Mouse (Mus musculus) right cerebral cortex, postnatal 36 days (tissue): ENCODE measurements around the gene Tbc1d9b.

Experiments
- DNase-seq, 2 experiments: peaks; one replicate each; pipeline ENCODE4 v3.0.0; 2022; ENCODE audit warnings: low spot score in 2 of 2, mixed read lengths in 1 of 2

Gene Tbc1d9b

DNA sequence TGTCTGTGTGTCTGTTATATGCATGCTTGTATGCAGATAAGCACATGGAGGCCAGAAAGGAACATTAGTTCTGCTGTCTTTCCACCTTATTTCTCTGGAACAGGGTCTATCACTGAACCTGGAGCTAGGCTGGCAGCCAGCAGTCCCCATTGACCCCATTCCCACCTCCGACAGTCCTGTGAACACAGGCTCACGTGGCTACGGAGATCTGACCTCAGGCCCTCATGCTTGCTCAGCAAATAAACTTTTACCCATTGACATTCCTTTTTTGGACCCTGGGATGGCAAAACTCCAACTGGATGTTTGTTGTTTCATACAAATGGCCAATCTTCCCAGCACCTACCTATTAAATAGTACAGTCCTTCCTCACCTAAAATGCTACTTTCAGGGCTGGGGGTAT is 45.2 kb downstream of the Tbc1d9b start:
- DNase-seq, result no peak

DNA sequence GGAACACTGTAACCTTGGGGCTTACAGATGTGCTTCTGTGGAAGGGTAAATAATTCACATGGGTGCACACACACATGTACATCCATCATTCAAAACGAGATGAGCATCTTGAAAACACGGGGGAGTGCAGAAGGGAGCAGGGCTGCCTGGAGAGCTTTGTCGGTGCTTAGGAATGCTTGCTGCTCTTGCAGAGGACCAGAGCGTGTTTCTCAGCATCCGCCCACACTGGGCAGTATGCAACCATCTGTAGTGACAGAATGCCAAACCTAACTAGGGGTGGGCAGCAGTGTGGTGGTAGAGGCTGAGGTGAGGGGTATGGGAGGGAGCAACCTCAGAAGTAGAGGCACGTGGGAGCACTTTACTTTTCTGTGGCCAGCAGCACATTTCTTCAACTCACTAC is 45.9 kb downstream of the Tbc1d9b start:
- DNase-seq, result peak in 1 of 2 experiments; percentile 49

DNA sequence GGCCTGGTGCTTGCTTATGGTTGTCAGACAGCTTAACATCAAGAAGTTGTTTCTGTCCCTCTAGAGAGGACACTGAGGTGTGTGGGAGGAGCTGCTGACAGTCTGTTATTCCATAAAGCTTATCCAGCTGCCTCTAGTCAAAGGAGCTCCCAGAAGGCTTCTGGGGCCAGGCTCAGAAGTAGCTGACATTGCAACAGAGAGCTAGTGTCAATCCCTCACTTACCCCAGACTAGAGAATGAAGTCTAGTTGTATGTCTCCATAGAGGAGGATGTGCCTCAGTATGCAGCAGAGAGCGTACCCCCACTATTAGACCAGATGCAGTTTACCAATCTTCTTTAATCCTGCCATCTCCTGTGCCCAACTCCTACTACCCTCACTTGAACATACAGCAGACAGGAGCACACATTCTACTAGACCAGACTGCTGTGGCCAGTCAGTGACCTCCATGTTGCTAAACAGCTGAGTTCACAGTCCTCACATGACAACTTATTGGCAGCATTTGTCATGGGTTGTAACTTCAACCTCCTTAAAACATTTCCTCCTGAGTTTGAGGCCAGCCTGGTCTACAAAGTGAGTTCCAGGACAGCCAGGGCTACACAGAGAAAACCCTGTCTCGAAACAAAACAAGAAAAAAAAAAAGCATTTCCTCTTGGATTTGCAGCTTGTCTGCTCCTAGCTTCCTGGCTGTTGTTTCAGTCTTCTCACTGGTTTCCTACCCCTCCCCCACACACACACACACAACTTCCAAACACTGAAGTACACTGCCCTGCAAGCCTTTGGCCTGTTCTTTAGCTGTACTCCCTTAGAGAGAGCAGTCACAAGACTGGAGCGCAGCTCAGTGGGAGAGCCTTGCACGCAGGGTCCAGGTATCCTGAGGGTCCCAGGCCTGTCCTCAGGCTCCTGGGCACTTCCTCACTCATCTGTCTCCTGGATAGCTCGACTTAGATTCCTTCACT is 47.6 kb downstream of the Tbc1d9b start:
- DNase-seq, result no peak

DNA sequence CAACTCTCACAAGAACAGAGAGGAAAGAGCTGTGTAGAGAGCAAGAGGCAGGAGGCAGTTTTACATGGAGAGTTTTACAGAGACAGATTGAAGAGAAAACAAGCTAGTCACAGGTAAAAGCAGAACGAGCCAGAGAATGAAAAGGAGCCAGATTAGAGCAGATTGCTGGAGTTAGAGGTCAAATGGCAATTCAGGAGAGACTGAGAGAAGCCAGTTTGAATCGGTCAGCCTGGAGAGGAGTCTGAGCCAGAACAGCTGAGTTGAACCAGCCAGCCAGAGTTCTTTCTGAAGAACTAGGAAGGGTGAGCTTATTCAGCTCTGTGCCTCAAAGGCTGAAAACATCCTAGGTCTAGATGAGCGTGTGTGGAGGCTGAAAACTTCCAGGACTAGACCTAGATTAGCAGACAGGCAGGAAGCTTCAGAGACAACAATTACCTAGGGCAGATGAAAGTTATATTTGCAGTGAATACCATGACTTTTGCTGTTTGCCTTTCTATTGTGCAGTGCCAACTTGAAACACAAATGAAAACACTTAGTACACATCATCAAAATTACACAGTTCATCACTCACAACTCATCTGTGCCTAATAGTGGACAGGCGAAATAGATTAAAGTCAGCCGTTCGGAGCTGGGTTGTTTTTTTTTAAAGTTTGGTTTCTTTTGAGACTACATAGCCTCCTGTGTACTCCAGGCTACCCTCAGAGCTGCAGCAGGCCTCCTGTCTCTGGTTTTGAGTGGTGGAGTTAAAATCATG is 49.5 kb downstream of the Tbc1d9b start:
- DNase-seq, result no peak

DNA sequence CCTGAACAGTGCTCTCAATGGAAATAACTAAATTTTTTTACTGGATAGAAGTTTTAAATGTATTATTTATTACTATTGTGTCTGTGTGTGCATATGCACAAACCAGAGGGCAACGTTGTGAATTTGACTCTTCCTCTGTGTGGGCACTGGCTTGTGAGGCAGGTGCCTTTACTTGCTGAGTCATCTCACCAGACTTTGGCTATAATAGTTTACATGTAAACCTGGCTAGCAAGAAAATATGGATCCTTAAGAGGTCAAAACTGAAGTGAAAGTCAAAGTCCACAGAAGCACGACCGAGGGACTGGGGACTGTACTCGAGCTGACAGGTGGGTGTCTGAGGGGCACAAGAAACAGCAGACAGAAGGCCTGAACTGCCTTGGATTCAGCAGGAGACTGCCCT is 51.5 kb downstream of the Tbc1d9b start:
- no peak for DNase-seq

DNA sequence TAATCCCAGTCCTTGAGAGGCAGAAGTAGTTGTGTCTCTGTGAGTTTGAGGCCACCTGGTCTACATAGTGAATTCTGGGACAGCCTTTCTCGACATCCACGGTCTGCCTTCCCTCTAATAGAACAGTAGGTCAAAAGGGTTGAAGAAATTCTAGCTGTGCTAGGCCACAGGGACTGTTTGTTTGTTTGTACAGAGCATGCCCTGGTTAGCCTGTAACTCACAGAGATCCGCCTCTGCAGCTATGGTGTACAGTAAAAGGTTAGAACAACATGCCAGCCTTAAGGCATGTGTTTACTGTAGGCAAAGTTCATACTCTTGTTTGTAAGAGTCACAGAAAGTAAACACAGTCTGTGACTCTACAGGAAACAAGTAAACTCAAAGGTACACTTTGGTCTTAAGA is 53.6 kb downstream of the Tbc1d9b start:
- DNase-seq, result no peak

DNA sequence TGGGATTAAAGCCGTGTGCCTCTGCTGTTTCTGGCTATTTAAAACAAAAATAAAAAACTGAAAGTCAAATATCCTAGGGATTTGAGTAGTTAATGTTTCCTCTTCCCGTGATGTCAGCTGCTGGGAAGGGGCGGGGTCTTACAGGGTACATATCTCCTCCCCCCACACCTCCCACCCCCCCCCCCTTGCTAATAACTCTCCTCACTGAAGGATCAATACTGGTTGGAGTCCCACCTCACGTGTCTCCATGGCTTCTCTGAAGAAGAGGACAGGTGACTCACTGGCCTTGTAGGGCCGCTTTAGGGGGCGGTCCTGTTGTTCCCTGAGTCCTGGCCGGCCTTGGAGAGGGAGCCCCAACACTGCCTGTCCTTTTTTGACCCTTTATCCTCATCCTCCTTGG is 57.5 kb downstream of the Tbc1d9b start:
- no peak for DNase-seq

DNA sequence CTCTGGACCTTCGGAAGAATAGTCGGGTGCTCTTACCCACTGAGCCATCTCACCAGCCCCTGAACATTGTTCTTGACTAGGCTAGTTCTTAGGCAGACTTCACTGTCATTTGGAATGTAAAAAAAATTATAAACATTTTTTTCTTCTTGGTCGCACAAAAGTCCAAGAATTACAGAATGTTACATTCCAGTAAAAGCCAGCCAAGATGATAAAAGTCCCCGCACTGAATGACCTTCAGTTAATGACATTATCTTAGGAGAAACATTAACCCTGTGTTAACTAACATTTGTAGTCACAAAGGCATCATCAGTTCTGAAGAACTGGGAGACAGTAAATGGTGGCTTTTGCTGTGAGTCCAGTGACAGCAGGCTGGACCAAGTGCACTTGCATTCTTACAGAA is 59.2 kb downstream of the Tbc1d9b start:
- DNase-seq, result no peak

DNA sequence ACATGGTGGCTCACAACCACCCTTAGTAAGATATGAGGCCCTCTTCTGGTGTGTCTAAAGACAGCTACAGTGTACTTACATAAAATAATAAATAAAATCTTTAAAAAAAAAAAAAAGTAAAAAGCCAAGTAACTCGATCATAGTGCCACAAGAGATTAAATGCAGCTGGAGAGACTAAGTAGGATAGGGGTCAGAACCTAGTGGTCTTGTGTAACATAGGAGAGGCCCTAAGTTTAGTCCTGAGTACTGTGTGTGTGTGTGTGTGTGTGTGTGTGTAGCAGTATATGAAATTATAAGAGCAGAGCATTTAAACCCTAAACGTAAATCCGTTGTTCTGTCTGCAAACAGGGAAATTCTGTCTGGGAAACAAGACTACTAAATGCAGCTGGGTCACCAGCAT is 61.1 kb downstream of the Tbc1d9b start:
- DNase-seq, result no peak

DNA sequence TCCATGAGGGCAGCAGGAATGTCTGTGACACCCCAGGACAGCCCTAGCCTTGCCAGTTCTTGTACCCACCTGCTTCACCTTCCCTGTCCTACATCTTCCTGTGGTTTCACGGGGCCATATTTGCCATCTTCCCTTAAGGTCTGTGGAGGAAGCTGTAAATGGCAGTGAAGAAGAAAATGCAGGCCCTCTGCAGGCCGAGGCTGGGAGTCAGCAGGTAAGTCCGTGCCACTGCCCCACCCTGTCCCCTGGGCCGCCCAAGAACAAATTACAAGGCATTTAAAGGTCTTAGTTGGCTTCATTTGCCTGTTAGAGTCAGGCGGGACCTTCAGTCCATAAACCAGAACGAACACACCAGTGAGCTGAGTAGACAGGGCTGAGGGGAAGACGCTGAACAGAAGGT is 62.9 kb downstream of the Tbc1d9b start:
- no peak for DNase-seq

DNA sequence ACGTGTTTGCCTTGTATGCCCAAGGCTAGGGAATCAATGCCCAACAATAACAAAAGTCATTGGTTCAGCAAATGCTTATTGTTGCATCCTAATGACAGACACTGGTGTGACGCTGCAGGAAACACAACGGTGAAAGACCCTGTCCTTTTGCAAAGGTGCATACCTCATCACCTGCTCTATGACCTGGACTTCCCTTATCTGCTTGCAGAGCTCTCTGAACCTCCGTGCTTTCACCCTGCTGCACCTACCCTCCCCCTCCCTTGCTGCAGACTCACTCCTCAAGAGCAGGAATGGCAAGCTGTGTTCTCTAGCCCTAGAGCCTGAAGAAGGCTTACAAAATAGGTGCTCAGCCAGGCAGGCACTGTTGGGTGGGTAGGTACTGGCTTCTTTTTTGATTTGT is 63.6 kb downstream of the Tbc1d9b start:
- DNase-seq, result no peak

DNA sequence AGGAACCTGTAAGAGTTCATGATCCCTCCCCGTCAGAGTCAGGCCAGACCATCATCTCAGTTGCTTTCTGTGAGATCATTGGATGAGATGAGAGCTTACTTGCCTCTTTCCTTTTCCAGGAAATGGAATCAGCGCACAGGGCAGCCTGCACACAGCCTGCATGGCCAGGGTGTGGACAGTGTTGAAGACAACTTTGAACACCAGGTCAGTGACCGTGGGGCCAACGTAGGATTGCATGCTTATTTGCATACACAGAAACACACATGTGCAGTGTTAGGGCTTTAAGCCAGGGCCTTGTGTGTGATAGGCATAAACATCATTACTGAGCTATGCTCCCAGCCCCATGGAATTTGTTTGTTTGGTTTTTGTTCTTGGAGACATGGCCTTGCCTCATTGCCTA is 66.3 kb downstream of the Tbc1d9b start:
- DNase-seq, result no peak

DNA sequence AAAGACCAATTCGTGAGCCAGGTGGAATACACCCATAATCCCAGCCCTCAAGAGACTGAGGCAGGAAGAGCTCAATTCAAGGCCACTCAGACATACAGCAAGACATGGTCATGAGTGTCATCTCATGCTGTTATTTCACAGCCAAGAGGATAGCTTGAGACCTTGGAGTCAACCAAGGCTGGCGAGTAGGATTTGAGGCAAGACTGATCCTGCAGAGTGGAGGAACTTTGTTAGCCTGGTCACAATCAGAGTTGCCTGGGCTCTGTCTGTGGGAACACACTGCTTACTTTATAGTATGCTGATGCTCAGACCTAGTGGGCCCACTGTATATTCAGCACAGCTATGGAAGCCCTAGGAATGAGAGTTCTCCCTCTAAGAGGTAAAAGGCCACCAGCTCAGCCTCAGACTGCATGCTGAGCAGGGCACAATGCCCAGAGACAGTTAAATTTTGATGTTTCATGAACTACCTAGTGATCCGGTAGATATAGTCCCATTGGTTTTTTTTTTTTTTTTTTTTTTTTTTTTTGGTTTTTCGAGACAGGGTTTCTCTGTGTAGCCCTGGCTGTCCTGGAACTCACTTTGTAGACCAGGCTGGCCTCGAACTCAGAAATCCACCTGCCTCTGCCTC is 67.1 kb downstream of the Tbc1d9b start:
- no peak for DNase-seq

DNA sequence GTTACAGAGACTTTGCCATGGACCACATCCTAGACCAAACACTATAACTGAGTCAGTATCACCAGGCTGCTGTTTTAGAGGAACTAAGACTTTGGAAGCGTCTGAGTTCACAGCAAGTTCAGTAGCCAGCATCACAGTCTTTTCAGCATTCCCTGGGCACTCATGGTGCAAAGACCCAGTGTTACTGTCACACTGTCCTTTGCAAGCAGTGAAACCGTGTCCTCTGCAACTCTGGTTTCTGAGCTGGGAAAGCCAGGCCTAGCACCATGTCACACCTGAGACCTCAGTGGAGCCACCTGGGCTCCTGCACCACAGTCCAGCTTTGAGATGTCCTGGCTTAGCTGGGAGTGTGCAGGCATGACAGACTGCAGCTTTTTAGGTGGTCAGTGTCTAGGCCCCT is 67.7 kb downstream of the Tbc1d9b start:
- DNase-seq, result no peak

DNA sequence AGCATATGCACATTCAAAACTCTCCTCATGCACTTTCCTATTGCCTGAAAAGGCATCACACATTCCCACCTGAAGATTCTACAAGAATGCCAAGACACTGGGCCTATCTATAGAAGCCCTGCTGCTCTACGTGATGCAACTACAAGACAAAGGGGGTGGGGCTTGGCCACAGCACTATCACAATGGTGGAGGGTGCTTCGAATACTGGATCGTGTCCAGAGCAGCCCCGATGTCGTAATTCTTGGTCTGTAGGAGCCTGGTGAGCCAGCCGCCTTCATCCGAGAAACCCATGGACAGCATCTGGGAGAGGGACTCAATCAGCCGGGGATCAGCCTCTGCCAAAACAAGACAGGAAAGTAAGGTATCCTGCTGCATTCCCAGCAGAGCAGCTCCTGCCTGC is 69.4 kb downstream of the Tbc1d9b start:
- DNase-seq, result no peak

DNA sequence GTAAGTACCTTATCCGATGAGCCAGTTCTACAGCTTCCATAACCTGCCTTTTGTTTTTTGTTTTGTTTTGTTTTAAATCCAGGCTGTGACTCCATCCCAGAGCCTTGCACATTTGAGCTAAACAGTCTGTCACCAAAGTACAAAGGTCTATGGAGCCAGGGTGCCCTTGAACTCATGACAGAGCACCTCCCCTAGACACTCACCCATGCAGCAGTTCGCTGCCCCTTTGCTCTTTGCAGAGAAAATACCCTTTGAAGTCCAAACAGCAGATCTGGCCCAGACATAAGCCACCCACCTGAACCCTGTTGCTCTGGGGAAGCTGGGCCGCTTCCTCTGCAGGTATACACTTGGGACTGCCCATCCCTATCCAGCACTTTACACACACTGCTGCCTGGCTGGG is 70.4 kb downstream of the Tbc1d9b start:
- DNase-seq, result no peak

DNA sequence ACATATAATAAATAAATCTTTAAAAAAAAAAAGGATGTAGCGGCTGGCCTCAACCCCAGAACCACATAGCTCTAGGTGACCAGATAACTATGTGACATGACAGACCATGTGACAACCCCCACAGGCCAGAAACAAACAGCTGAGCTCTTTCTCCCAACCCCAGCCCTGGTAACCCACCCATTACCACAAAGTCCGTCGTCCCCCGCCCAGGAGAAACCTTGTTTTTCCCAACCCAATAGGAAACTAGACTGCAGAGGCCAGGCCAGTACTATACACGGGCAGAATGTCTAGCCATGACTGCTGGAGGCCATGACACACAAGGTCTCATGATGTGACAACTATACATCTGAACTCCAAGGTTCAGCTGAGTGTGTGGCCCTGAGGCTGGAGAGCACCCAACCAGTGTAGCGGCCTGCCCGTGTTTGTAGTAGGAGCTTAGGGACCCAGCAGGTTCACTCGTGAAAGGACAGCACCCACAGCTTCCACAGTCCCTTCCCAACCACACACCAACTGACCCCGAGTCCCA is 72.2 kb downstream of the Tbc1d9b start:
- DNase-seq, result no peak

DNA sequence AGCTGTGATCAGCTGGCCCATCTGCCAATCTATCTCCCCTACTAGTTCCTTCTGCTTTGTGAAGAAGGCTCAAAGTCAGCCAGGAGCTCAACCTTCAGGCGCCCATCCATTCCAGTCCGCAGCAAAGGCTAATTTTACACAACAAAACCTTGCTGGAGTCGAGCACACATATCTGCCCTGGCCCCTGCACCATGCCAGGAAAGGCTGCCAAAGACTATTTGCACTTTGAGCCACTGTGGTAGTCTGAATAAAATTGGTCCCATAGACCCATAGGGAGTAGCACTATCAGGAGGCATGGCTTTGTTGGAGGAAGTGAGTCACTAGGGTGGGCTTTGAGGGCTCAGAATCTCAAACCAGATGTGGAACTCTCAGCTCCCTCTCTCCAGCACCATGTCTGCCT is 74.2 kb downstream of the Tbc1d9b start:
- DNase-seq, result no peak

DNA sequence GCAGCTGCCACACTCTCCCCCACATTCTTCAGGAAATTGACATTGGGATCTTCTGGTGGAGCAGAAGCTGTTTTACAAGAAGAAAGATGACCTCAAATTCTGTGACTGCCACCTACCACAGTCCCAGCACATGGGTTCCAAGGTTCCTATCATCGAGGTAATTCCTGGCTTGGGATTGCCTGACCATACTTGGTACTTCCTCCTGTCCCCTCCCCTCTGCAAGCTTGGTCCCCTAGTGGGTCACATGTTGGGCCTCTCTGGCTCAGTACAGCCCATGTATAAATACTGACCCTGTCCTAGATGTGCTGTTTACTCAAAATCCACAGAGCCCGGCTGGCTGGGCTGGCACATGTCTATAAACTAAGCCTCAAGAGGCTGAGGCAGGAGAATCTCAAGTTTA is 74.8 kb downstream of the Tbc1d9b start:
- no peak for DNase-seq

DNA sequence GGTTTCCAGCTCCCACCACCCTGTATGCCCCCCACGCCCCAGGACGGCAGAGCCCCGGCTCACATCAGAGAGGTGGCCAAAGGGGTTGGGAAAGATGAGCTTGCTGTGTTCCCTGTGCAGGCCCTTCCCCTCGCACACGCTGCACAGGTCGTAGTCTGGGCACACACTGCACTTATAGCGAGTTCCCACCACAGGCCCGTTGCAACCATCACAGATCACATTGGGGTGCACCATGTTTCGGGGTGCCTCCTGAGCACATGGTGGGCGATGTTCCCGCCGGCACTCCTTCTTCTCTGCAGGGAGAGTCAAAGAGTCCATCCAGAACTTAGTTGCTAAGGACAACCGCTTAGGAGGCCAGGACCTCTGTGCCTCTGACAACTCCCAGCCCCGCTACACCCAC is 76.1 kb downstream of the Tbc1d9b start:
- DNase-seq, result no peak

DNA sequence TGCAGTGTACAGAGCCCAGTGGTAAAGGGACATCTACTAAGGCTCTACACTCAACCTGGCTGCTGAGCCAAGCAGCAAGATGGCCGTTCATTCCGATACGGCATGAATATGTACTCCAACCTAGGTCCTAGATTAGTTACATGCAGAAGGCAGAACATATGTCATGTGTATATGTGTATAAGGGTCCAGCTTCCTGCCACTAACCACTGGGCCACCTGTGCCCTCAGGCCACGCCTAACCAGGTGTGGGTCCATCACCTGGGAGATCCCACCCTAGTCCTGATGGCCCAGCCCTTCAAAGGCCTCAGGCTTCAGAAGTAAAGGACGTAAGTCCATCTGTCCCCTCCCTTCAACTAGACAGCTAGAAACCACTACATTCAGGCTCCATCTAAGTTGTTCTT is 76.8 kb downstream of the Tbc1d9b start:
- DNase-seq, result no peak

DNA sequence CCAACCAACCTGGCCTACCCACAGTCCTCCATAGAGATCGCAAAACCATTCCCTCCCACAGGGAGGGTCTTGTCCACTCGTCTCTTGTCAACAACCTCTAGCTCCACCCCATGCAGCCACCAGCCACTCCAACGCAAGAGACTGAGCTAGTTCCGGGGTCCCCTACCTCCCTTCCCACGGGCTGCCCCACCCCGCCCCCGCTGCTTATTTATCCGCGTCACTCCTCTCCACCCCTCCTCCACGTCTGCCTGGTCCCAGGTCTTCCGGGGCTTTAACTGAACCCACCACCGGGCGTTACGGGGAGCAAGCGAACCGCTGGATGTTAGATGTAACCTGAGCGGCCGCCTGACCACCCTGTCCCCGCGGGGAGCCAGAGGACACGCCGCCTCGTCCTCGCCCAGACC is 78.9 kb downstream of the Tbc1d9b start:
- peak; percentile 76 to 86 for DNase-seq
